Mouse (Mus musculus): ENCODE measurements at regions not wholly inside any gene's neighbourhood (a gene's known extent, or its start where the extent isn't known, plus 50 kb on each side); places are given as distances from the start of the nearest gene placed in this dataset.

GRCm38 (mm10) chr4:68404364-68404763 is 549.8 kb downstream of the Brinp1 start:
- peak in 1 of 2 experiments; percentile 11 for DNase-seq (ENCODE audit: low spot score in 2 of 2)

DNA sequence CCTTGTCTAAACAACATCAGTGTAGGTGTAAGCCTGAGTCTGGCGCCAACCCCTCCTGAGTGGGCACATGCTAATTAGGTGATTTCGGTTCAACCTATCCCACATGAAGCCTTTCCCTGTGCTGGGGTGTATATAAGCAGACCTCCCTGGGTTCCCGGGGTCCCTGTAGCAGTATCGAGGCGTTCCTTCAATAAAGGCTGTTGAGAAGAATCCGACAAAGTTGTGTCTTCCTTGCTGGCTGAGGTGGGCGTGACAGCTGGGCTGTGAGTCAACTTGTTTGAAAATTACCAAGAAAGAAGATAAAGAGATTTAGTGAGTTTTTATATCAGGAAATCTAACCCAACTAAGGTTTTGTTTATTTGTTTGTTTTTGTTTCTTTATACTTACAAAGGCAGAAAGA is 567.1 kb downstream of the Brinp1 start:
- peak; percentile 28 to 75 for DNase-seq (ENCODE audit: low spot score in 2 of 2)
- intact Hi-C loops (cut with DNase I), result no loop called here

More at GRCm38 (mm10) chr4:68404364-68404763, 549.8 kb downstream of the Brinp1 start:
- intact Hi-C loops (cut with DNase I), result no loop called here

GRCm38 (mm10) chr4:68382007-68382406 is 572.2 kb downstream of the Brinp1 start:
- peak in 1 of 2 experiments; percentile 17 for DNase-seq (ENCODE audit: low spot score in 2 of 2)
- intact Hi-C loops (cut with DNase I), result no loop called here

GRCm38 (mm10) chr4:68367983-68368382 is 586.2 kb downstream of the Brinp1 start:
- intact Hi-C loops (cut with DNase I), result no loop called here

DNA sequence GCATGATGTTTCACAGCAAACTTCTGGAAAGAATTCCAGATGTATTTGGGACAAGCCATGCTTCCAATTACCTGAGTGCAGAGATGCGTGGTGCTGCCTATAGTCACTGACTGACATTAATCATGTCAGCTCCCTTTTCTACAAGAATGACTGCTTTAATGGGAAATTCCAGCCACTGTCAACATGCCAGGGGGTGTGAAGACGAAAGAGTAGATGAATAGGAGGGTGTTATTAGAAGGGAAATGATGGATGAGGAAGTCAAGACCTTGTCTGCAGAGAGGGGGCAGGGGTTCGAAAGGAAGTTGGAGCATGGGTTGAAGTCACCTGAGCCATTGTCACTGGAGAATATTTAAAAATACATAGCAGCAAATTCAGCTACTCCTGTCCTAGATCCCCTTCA is 634.6 kb downstream of the Brinp1 start:
- intact Hi-C loops (cut with DNase I), result no loop called here
- no peak for DNase-seq (ENCODE audit: low spot score in 2 of 2)

More at GRCm38 (mm10) chr4:68367983-68368382, 586.2 kb downstream of the Brinp1 start:
- no peak for DNase-seq (ENCODE audit: low spot score in 2 of 2)

GRCm38 (mm10) chr4:68312751-68313150 is 641.4 kb downstream of the Brinp1 start:
- intact Hi-C loops (cut with DNase I), result no loop called here
- DNase-seq (ENCODE audit: low spot score in 2 of 2), result no peak

DNA sequence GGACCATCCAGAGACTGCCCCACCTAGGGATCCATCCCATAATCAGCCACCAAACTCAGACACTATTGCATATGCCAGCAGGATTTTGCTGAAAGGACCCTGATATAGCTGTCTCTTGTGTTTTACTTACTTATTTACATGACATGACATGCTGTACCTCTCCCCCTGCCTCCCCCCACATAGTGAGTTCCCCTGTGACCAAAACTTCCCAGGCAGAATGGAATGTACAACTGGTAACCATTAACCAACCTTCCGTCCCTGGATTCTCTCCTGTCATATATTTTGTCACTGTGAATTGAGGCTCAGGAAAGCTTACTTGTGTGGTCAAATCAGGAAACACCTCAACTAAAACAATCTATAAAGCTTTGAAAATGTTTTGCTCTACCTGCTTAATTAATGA is 669.4 kb downstream of the Brinp1 start:
- no peak for DNase-seq (ENCODE audit: low spot score in 2 of 2)
- intact Hi-C loops (cut with DNase I), result no loop called here

- DNase-seq (ENCODE audit: low spot score in 2 of 2), result peak in 1 of 2 experiments; percentile 61
- intact Hi-C loops (cut with DNase I), result no loop called here
Measured at GRCm38 (mm10) chr4:68280903-68281302, 673.3 kb downstream of the Brinp1 start.

DNA sequence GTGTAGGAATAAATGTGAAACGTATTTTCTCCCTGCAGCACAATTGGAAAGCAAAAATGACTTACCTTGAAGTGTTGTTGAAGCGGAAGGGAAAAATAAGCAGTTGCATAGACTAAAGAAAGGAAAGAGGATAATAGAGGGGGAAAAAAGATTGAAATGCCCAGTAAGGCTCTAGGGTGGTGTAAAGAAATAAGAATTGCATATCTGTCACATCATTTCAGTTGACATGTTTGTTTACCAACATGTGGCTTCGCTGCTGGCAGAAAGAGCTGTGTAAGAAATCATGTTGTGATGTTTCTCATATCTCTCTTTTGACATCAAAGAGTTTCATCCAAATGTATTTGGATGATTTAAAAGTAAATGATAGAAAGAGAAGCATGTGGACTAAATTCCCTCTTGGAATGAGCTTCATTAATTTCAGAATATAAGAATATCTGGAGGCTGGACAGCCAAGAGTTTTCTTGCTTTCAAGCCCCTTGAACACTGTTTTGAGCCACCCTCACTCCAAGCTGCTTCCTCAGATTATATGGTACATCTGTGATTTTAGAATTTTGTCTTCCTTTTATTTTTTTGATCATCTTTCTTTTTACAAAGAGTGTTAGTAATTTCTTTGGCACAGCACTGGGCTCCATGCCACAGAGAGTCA is 679.0 kb downstream of the Brinp1 start:
- DNase-seq (ENCODE audit: low spot score in 2 of 2), result peak in 1 of 2 experiments; percentile 3
- intact Hi-C loops (cut with DNase I), result no loop called here
